ENCODE assay signal across 9 mouse cellular contexts in the genomic region with DNA sequence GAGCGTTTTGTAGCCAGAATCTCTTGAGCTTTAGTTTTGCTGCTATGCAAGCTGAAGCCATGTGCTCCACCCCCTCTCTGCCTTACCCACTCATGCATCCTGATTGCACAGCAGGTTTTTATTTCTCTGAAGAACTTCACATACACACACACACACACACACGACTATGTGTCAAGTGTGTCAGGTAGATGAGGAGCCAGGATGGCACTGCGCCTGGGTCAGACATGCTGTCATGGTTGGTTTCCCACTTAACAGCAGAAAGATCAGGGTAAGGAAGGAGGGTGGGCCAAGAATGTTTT. TPM values are rescaled to one million over a fixed set of nuclear protein-coding genes. Genes with fewer than 3 reads are reported as not detected.
A peak's percentile ranks its signal among the peaks of the same experiment; 100 is the strongest.
DNase-seq lines count a peak whose midpoint lies in the region; ATAC-seq and TF ChIP-seq lines count a peak whose summit lies in the region.
"Had no signal": no experiment of that assay in that cellular context is flagged by ENCODE, and none has a peak within 500 bp of the region (broad histone marks: within the 10 kb centered on the region; RNA-seq: fewer than 3 reads in every experiment).

No protein-coding gene starts in this region.

- H3K36me3 ChIP-seq in lung, embryonic 16.5 days (ENCODE audit: control insufficient read depth, insufficient read depth, low read length), result peaks cover 4% of the 10 kb centered on the region; the same call in 1 of the 2 replicates
- peaks cover 13% of the 10 kb centered on the region; the same call in 1 of the 2 replicates for H3K36me3 ChIP-seq in limb, embryonic 12.5 days
- H3K36me3 ChIP-seq in stomach, embryonic 14.5 days (ENCODE audit: control insufficient read depth, insufficient read depth, low read length), result peaks cover 4% of the 10 kb centered on the region; the same call in 1 of the 2 replicates

- no peak for TF ChIP-seq POLR2A in cerebellum, adult 2 months (IDR thresholded peaks at IDR 0.05; ENCODE audit: borderline replicate concordance, insufficient read depth, low read length)

- H3K4me2 ChIP-seq in lung, embryonic 16.5 days (ENCODE audit: low read depth, low read length), result peak overlapping the region; percentile 87
- H3K4me2 ChIP-seq in limb, embryonic 12.5 days, result peak overlapping the region; percentile 98
- H3K4me2 ChIP-seq in stomach, embryonic 14.5 days (replicated peaks; ENCODE audit: low read depth, low read length), result peak overlapping the region; percentile 96

- H3K4me3 ChIP-seq in cerebellum, adult 2 months (replicated peaks; ENCODE audit: insufficient read depth, low read depth, low read length), result peak overlapping the region; percentile 87
- H3K4me3 ChIP-seq in lung, embryonic 16.5 days (ENCODE audit: low read length), result peak overlapping the region; percentile 72
- H3K4me3 ChIP-seq in limb, embryonic 12.5 days (replicated peaks), result peak overlapping the region; percentile 74
- H3K4me3 ChIP-seq in stomach, embryonic 14.5 days (ENCODE audit: low read depth, low read length), result peak overlapping the region; percentile 67

- WGBS in cerebellum, adult 2 months, result 11% methylated on average over 3 of the region's 3 CpGs
- 25% methylated on average over 3 of the region's 3 CpGs for WGBS in lung, embryonic 16.5 days
- WGBS in limb, embryonic 12.5 days, result 38% methylated on average over 3 of the region's 3 CpGs
- WGBS in stomach, embryonic 14.5 days, result 25% methylated on average over 3 of the region's 3 CpGs

- H3K27me3 ChIP-seq in cerebellum, adult 2 months (ENCODE audit: control insufficient read depth, insufficient read depth, low read length), result no peaks in the 10 kb centered on the region
- peaks cover 9% of the 10 kb centered on the region for H3K27me3 ChIP-seq in lung, embryonic 16.5 days (ENCODE audit: control insufficient read depth, insufficient read depth, low read depth, low read length)
- peaks cover 39% of the 10 kb centered on the region for H3K27me3 ChIP-seq in limb, embryonic 12.5 days
- no peaks in the 10 kb centered on the region for H3K27me3 ChIP-seq in stomach, embryonic 14.5 days (ENCODE audit: control insufficient read depth, insufficient read depth, low read length)

- TF ChIP-seq CTCF in cerebellum, adult 2 months (IDR thresholded peaks at IDR 0.05; ENCODE audit: borderline replicate concordance, insufficient read depth, low read depth, low read length), result no peak

- H3K27ac ChIP-seq in cerebellum, adult 2 months (ENCODE audit: insufficient read depth, low read length), result no peak overlapping the region
- H3K27ac ChIP-seq in lung, embryonic 16.5 days (ENCODE audit: low read length), result no peak overlapping the region
- H3K27ac ChIP-seq in limb, embryonic 12.5 days, result no peak overlapping the region
- H3K27ac ChIP-seq in stomach, embryonic 14.5 days (ENCODE audit: low read length), result peak overlapping the region; percentile 58

- DNase-seq in cerebellum, adult 2 months, result no peak
- no peak for DNase-seq in cerebellum, adult 11 months
- no peak for DNase-seq in lung, postnatal 36 days
- DNase-seq in urinary bladder, postnatal 10 days (ENCODE audit: low spot score), result no peak
- DNase-seq: thymus, postnatal 25 days had no signal

- no peak for ATAC-seq in lung, embryonic 16.5 days (ENCODE audit: low read depth)
- no peak for ATAC-seq in limb, embryonic 12.5 days (ENCODE audit: insufficient number of reproducible peaks, insufficient read depth, low FRiP score, low TSS enrichment, low read depth)
- ATAC-seq in stomach, embryonic 14.5 days (ENCODE audit: insufficient number of reproducible peaks, insufficient read depth, low FRiP score, low read depth), result no peak
- no peak for ATAC-seq in activated CD4-positive, CD25-positive, alpha-beta regulatory T cell, adult 4 months

- H3K9ac ChIP-seq in lung, embryonic 16.5 days (ENCODE audit: low read length), result no peak overlapping the region
- peak overlapping the region; percentile 68; the same call in 1 of the 2 replicates for H3K9ac ChIP-seq in limb, embryonic 12.5 days (replicated peaks)
- no peak overlapping the region for H3K9ac ChIP-seq in stomach, embryonic 14.5 days (replicated peaks; ENCODE audit: low read depth, low read length)

- 0 out of 2 replicates have a peak, but pooled peaks cover 3% of the 10 kb centered on the region for H3K9me3 ChIP-seq in lung, embryonic 16.5 days (ENCODE audit: control insufficient read depth, low read length)
- H3K9me3 ChIP-seq in limb, embryonic 12.5 days, result no peaks in the 10 kb centered on the region
- H3K9me3 ChIP-seq in stomach, embryonic 14.5 days (ENCODE audit: control insufficient read depth, low read depth, low read length), result no peaks in the 10 kb centered on the region

- H3K4me1 ChIP-seq in cerebellum, adult 2 months (ENCODE audit: control insufficient read depth, insufficient read depth, low read length), result peaks cover 6% of the 10 kb centered on the region
- peaks cover 28% of the 10 kb centered on the region for H3K4me1 ChIP-seq in lung, embryonic 16.5 days (replicated peaks; ENCODE audit: control insufficient read depth, insufficient read depth, low read length)
- peaks cover 27% of the 10 kb centered on the region for H3K4me1 ChIP-seq in limb, embryonic 12.5 days (replicated peaks)
- H3K4me1 ChIP-seq in stomach, embryonic 14.5 days (ENCODE audit: control insufficient read depth, insufficient read depth, low read length), result peaks cover 20% of the 10 kb centered on the region

RNA-seq across cellular contexts. Expression of gene Fam217b, which starts 0.8 kb away (rescaled TPM):
- polyA plus RNA-seq in cerebellum, adult 2 months (2012; rRNA removed), result 19.8 and 20.9 TPM in 2 replicates
- polyA plus RNA-seq in lung, embryonic 16.5 days (2015; fragmentation: Nextera tagmentation; extraction: Ambion mirVana), result 2.8 and 3.2 TPM in 2 replicates
- 4.3 and 4.6 TPM in 2 replicates for polyA plus RNA-seq in limb, embryonic 12.5 days (2016; fragmentation: Nextera tagmentation; extraction: Ambion mirVana)
- polyA plus RNA-seq in stomach, embryonic 14.5 days (2014; fragmentation: Nextera tagmentation; extraction: Ambion mirVana), result 6.5 and 8.0 TPM in 2 replicates
- under 1 TPM in 1 of 2 experiments, not detected in 1; 0.12 TPM for polyA plus RNA-seq in activated CD4-positive, CD25-positive, alpha-beta regulatory T cell, adult 4 months (2017; shearing (Covaris generic))

RNA-seq across cellular contexts. Expression of gene Ppp1r3d, which starts 0.8 kb away (rescaled TPM):
- polyA plus RNA-seq in cerebellum, adult 2 months (2012; rRNA removed), result 4.1 TPM in 2 replicates
- polyA plus RNA-seq in lung, embryonic 16.5 days (2015; fragmentation: Nextera tagmentation; extraction: Ambion mirVana), result 3.1 and 3.2 TPM in 2 replicates
- 3.5 and 3.9 TPM in 2 replicates for polyA plus RNA-seq in limb, embryonic 12.5 days (2016; fragmentation: Nextera tagmentation; extraction: Ambion mirVana)
- polyA plus RNA-seq in stomach, embryonic 14.5 days (2014; fragmentation: Nextera tagmentation; extraction: Ambion mirVana), result 3.4 and 4.3 TPM in 2 replicates
- not detected for polyA plus RNA-seq in activated CD4-positive, CD25-positive, alpha-beta regulatory T cell, adult 4 months (2017; shearing (Covaris generic))

RNA-seq across cellular contexts. Expression of gene Sycp2, which starts 7.6 kb away (rescaled TPM):
- polyA plus RNA-seq in cerebellum, adult 2 months (2012; rRNA removed), result 0.34 and 0.40 TPM in 2 replicates
- polyA plus RNA-seq in lung, embryonic 16.5 days (2015; fragmentation: Nextera tagmentation; extraction: Ambion mirVana), result 0.05 TPM in 1 of 2 replicates, not detected in the other
- polyA plus RNA-seq in limb, embryonic 12.5 days (2016; fragmentation: Nextera tagmentation; extraction: Ambion mirVana), result 0.05 and 0.08 TPM in 2 replicates
- polyA plus RNA-seq in stomach, embryonic 14.5 days (2014; fragmentation: Nextera tagmentation; extraction: Ambion mirVana), result 0.22 and 0.24 TPM in 2 replicates
- under 1 TPM in 1 of 2 experiments, not detected in 1; 0.21 TPM for polyA plus RNA-seq in activated CD4-positive, CD25-positive, alpha-beta regulatory T cell, adult 4 months (2017; shearing (Covaris generic))

RNA-seq across cellular contexts. Expression of gene Cdh26, which starts 15.2 kb away (rescaled TPM):
- 0.03 and 0.21 TPM in 2 replicates for polyA plus RNA-seq in cerebellum, adult 2 months (2012; rRNA removed)
- polyA plus RNA-seq in lung, embryonic 16.5 days (2015; fragmentation: Nextera tagmentation; extraction: Ambion mirVana), result 0.28 and 0.30 TPM in 2 replicates
- polyA plus RNA-seq in limb, embryonic 12.5 days (2016; fragmentation: Nextera tagmentation; extraction: Ambion mirVana), result 0.21 and 0.46 TPM in 2 replicates
- 0.54 and 0.70 TPM in 2 replicates for polyA plus RNA-seq in stomach, embryonic 14.5 days (2014; fragmentation: Nextera tagmentation; extraction: Ambion mirVana)
- not detected for polyA plus RNA-seq in activated CD4-positive, CD25-positive, alpha-beta regulatory T cell, adult 4 months (2017; shearing (Covaris generic))
